Mouse (Mus musculus) hindbrain, embryonic 16.5 days (tissue): ENCODE results near the gene Tshr. TPM values are rescaled to one million over a fixed set of nuclear protein-coding genes. Genes with fewer than 3 reads are reported as not detected.
"Not testable (repeated sequence)": the region's sequence is repeated elsewhere in the genome, so short reads cannot be mapped to it uniquely, and the experiment has no call there.

Source experiments
- ATAC-seq: fragments of 200-750 bp; cut with Nextera tagmentation; 2 replicates; pipeline ENCODE4 v1.8.0; 2017; ENCODE audit warnings: moderate TSS enrichment, moderate library complexity
- H3K27ac ChIP-seq: fragments of 300-500 bp; sonication (generic); 2 replicates; pipeline ENCODE4 v1.5.1; 2014; ENCODE audit warnings: low read depth, mild to moderate bottlenecking, control low read depth, low read length, moderate library complexity
- H3K27me3 ChIP-seq: fragments of 300-500 bp; sonication (generic); replicated peaks from 2 replicates; pipeline ENCODE4 v1.6.1; 2014; ENCODE audit warnings: low read length; ENCODE audit not compliant: control insufficient read depth, insufficient read depth
- H3K36me3 ChIP-seq: fragments of 300-500 bp; sonication (generic); 2 replicates; pipeline ENCODE4 v1.6.1; 2014; ENCODE audit warnings: mild to moderate bottlenecking, low read length, moderate library complexity, mixed read lengths; ENCODE audit not compliant: control insufficient read depth, insufficient read depth
- H3K4me1 ChIP-seq: fragments of 300-500 bp; sonication (generic); 2 replicates; pipeline ENCODE4 v1.6.1; 2014; ENCODE audit warnings: low read depth, low read length; ENCODE audit not compliant: control insufficient read depth, insufficient read depth
- H3K4me2 ChIP-seq: fragments of 300-500 bp; sonication (generic); 2 replicates; pipeline ENCODE4 v1.6.1; 2014; ENCODE audit warnings: mild to moderate bottlenecking, low read length, control low read depth, moderate library complexity
- H3K4me3 ChIP-seq: fragments of 300-500 bp; sonication (generic); 2 replicates; pipeline ENCODE4 v1.5.1; 2014; ENCODE audit warnings: mild to moderate bottlenecking, low read length, control low read depth, moderate library complexity
- H3K9ac ChIP-seq: fragments of 300-500 bp; sonication (generic); 2 replicates; pipeline ENCODE4 v1.6.1; 2014; ENCODE audit warnings: low read depth, mild to moderate bottlenecking, control low read depth, low read length, moderate library complexity
- H3K9me3 ChIP-seq: fragments of 300-500 bp; sonication (generic); 2 replicates; pipeline ENCODE4 v1.6.1; 2014; ENCODE audit warnings: mild to moderate bottlenecking, low read length, moderate library complexity; ENCODE audit not compliant: control insufficient read depth
- WGBS: fragments of 180-500 bp; shearing (Covaris S2); extraction: QIAGEN DNeasy Blood & Tissue Kit; methylation state at CpG from one replicate; pipeline ENCODE4 v1.1.7; 2014; 5-methylcytosine and 5-hydroxymethylcytosine counted together
- polyA plus RNA-seq: library from polyadenylated mRNA; unstranded; fragments of >200 nt; fragmentation: Nextera tagmentation; extraction: Ambion mirVana; gene quantifications from 2 replicates; pipeline ENCODE4 v1.2.1, GENCODE M21; 2015

Gene Tshr
- polyA plus RNA-seq = 0.69 and 0.78 TPM in 2 replicates

- Histone ChIP-seq H3K36me3 (no peaks in the 10 kb centered on the region), H3K27me3 (no peaks in the 10 kb centered on the region), H3K27ac (no peak within 1 kb of the TSS), H3K4me1 (peaks cover 5% of the 10 kb centered on the region), H3K9me3 (no peaks in the 10 kb centered on the region), H3K4me3 (peak within 1 kb of the TSS; percentile 68), H3K9ac (peak within 1 kb of the TSS; percentile 63), H3K4me2 (peak within 1 kb of the TSS; percentile 98)
- WGBS = 1% methylated on average over 27 of the region's 27 CpGs
- peak; percentile 100 for ATAC-seq
These were observed at the start of gene Tshr, which contains the start of gene Cep128 for GRCm38 (mm10) chr12:91384281-91385017. Gene Tshr, plus strand, starts transcription at chr12:91384563. Gene Cep128, minus strand, starts transcription at chr12:91384409.

GRCm38 (mm10) chr12:91338656-91339055 lies 45.7 kb upstream of the Tshr start:
- not testable (repeated sequence) for H3K27me3 ChIP-seq, H3K4me1 ChIP-seq, H3K9me3 ChIP-seq, H3K9ac ChIP-seq, H3K4me3 ChIP-seq, ATAC-seq, H3K36me3 ChIP-seq, H3K27ac ChIP-seq, H3K4me2 ChIP-seq
- 96% methylated on average over 13 of the region's 13 CpGs for WGBS

- no peaks in the 10 kb centered on the region for H3K9me3 ChIP-seq
These were observed 30.6 kb upstream of the Tshr start for GRCm38 (mm10) chr12:91353783-91354182.

GRCm38 (mm10) chr12:91369173-91369572 lies 15.2 kb upstream of the Tshr start:
- no peak overlapping the region for H3K27ac ChIP-seq
- H3K4me1 ChIP-seq = no peaks in the 10 kb centered on the region
- WGBS = 92% methylated on average over 3 of the region's 3 CpGs
- H3K4me3 ChIP-seq = no peak overlapping the region
- H3K9me3 ChIP-seq = peaks cover 4% of the 10 kb centered on the region; the same call in 1 of the 2 replicates
- no peak overlapping the region for H3K9ac ChIP-seq
- H3K36me3 ChIP-seq = no peaks in the 10 kb centered on the region
- ATAC-seq = no peak
- H3K4me2 ChIP-seq = no peak overlapping the region
- no peaks in the 10 kb centered on the region for H3K27me3 ChIP-seq

More at GRCm38 (mm10) chr12:91353783-91354182, 30.6 kb upstream of the Tshr start:
- ATAC-seq = no peak
- Histone ChIP-seq H3K4me1 (no peaks in the 10 kb centered on the region), H3K27me3 (no peaks in the 10 kb centered on the region), H3K36me3 (no peaks in the 10 kb centered on the region), H3K27ac (no peak overlapping the region), H3K4me3 (no peak overlapping the region), H3K4me2 (no peak overlapping the region), H3K9ac (no peak overlapping the region)
- 86% methylated on average over 8 of the region's 8 CpGs for WGBS

GRCm38 (mm10) chr12:91383516-91384264 lies 673 bp upstream of the Tshr start:
- 8% methylated on average over 22 of the region's 22 CpGs for WGBS
- Histone ChIP-seq H3K9me3 (no peaks in the 10 kb centered on the region), H3K27me3 (no peaks in the 10 kb centered on the region), H3K27ac (no peak overlapping the region), H3K36me3 (no peaks in the 10 kb centered on the region), H3K4me3 (peak overlapping the region; percentile 68), H3K9ac (peak overlapping the region; percentile 63), H3K4me2 (peak overlapping the region; percentile 98), H3K4me1 (peaks cover 5% of the 10 kb centered on the region)
- peak; percentile 58 for ATAC-seq

GRCm38 (mm10) chr12:91400232-91401048 lies 16.1 kb downstream of the Tshr start:
- under 1% methylated on average over 36 of the region's 38 CpGs for WGBS
- Histone ChIP-seq H3K9me3 (no peaks in the 10 kb centered on the region), H3K4me2 (peak overlapping the region; percentile 94), H3K27ac (no peak overlapping the region), H3K27me3 (peaks cover 7% of the 10 kb centered on the region), H3K4me3 (peak overlapping the region; percentile 47), H3K9ac (peak overlapping the region; percentile 52), H3K36me3 (no peaks in the 10 kb centered on the region), H3K4me1 (peaks cover 4% of the 10 kb centered on the region)
- peak; percentile 97 for ATAC-seq

GRCm38 (mm10) chr12:91401049-91401352 lies 16.6 kb downstream of the Tshr start:
- H3K4me3 ChIP-seq = peak overlapping the region; percentile 47
- peak overlapping the region; percentile 52 for H3K9ac ChIP-seq
- no peaks in the 10 kb centered on the region for H3K9me3 ChIP-seq
- no peak overlapping the region for H3K27ac ChIP-seq
- peak overlapping the region; percentile 94 for H3K4me2 ChIP-seq
- WGBS = 5% methylated on average over 12 of the region's 12 CpGs
- no peaks in the 10 kb centered on the region for H3K36me3 ChIP-seq
- peaks cover 4% of the 10 kb centered on the region for H3K4me1 ChIP-seq
- H3K27me3 ChIP-seq = peaks cover 7% of the 10 kb centered on the region
- no peak; the same call in 1 of the 2 replicates for ATAC-seq

GRCm38 (mm10) chr12:91410306-91410705 lies 25.9 kb downstream of the Tshr start:
- H3K36me3 ChIP-seq = no peaks in the 10 kb centered on the region
- no peak overlapping the region for H3K9ac ChIP-seq
- H3K27me3 ChIP-seq = no peaks in the 10 kb centered on the region; the same call in 1 of the 2 replicates
- no peak for ATAC-seq
- H3K27ac ChIP-seq = no peak overlapping the region
- peaks cover 13% of the 10 kb centered on the region for H3K4me1 ChIP-seq
- H3K4me2 ChIP-seq = no peak overlapping the region
- WGBS = 86% methylated on average over 4 of the region's 4 CpGs
- no peak overlapping the region for H3K4me3 ChIP-seq
- no peaks in the 10 kb centered on the region for H3K9me3 ChIP-seq
